Mouse (Mus musculus) macrophage (primary cell): ENCODE data around the gene Naip5. TPM values are rescaled to one million over a fixed set of nuclear protein-coding genes. Genes with fewer than 3 reads are reported as not detected.
"Not testable (repeated sequence)": the region's sequence is repeated elsewhere in the genome, so short reads cannot be mapped to it uniquely, and the experiment has no call there.

ENCODE experiments used
- H3K27ac ChIP-seq: fragments of 350-480 bp; formaldehyde crosslinking; 2 replicates; pipeline ENCODE4 v1.9.0; 2021
- H3K36me3 ChIP-seq: fragments of 350-480 bp; formaldehyde crosslinking; 2 replicates; pipeline ENCODE4 v1.9.0; 2021; ENCODE audit errors: inconsistent target
- H3K4me3 ChIP-seq: fragments of 350-480 bp; formaldehyde crosslinking; 2 replicates; pipeline ENCODE4 v1.9.0; 2021; ENCODE audit errors: inconsistent target
- H3K79me2 ChIP-seq: fragments of 350-480 bp; formaldehyde crosslinking; 2 replicates; pipeline ENCODE4 v1.9.0; 2021; ENCODE audit errors: inconsistent target
- WGBS: methylation state at CpG from one replicate; pipeline ENCODE4 v1.1.7; 2026; ENCODE audit warnings: inconsistent platforms; ENCODE audit not compliant: missing documents; 5-methylcytosine and 5-hydroxymethylcytosine counted together
- polyA plus RNA-seq: library from polyadenylated mRNA; stranded (reverse); fragments of 250-400 nt; gene quantifications from 3 replicates; pipeline ENCODE4 v1.2.4, GENCODE M21; 2018; ENCODE audit warnings: inconsistent platforms

The Naip5 gene
- polyA plus RNA-seq, 1 experiment from 2014 or later, result 13.2 TPM

GRCm38 (mm10) chr13:100183111-100183510 lies 63.0 kb downstream of the Naip5 start:
- Histone ChIP-seq H3K27ac (peak overlapping the region; percentile 15; the same call in 1 of the 2 replicates), H3K36me3 (peaks cover 59% of the 10 kb centered on the region)
- not testable (repeated sequence) for H3K4me3 ChIP-seq, H3K79me2 ChIP-seq

GRCm38 (mm10) chr13:100174360-100174759 lies 71.8 kb downstream of the Naip5 start:
- H3K27ac ChIP-seq, H3K4me3 ChIP-seq, H3K79me2 ChIP-seq: not testable (repeated sequence)
- WGBS, result 89% methylated on average over 2 of the region's 5 CpGs
- peaks cover 46% of the 10 kb centered on the region; the same call in 1 of the 2 replicates for H3K36me3 ChIP-seq

GRCm38 (mm10) chr13:100166378-100166777 lies 79.7 kb downstream of the Naip5 start:
- not testable (repeated sequence) for H3K79me2 ChIP-seq, H3K4me3 ChIP-seq, H3K27ac ChIP-seq
- WGBS, result 95% methylated on average over 2 of the region's 2 CpGs
- peaks cover 54% of the 10 kb centered on the region for H3K36me3 ChIP-seq

GRCm38 (mm10) chr13:100162467-100162866 lies 83.7 kb downstream of the Naip5 start:
- H3K36me3 ChIP-seq, result peaks cover 55% of the 10 kb centered on the region
- not testable (repeated sequence) for H3K4me3 ChIP-seq, H3K27ac ChIP-seq, H3K79me2 ChIP-seq

Other genes starting within 250 kb of the Naip5 start
- gene Mccc2, start 230.7 kb downstream of the Naip5 start, polyA plus RNA-seq, result 7.1 to 11.1 TPM (median 9.5 TPM) in 3 replicates
- gene Bdp1, start 142.3 kb downstream of the Naip5 start, polyA plus RNA-seq, result 9.3 to 14.3 TPM (median 13.0 TPM) in 3 replicates
- 2.5 to 4.7 TPM (median 4.1 TPM) in 3 replicates for gene Serf1, start 138.3 kb downstream of the Naip5 start, polyA plus RNA-seq
- 17.2 to 68.0 TPM (median 31.3 TPM) in 3 replicates for gene Smn1, start 121.5 kb downstream of the Naip5 start, polyA plus RNA-seq
- gene Naip2, start 44.2 kb downstream of the Naip5 start, polyA plus RNA-seq, result 24.5 to 39.3 TPM (median 28.2 TPM) in 3 replicates
- 6.3 to 10.1 TPM (median 7.9 TPM) in 3 replicates for gene Naip6, start 71.4 kb upstream of the Naip5 start, polyA plus RNA-seq
- gene Naip1, start 206.5 kb upstream of the Naip5 start, polyA plus RNA-seq, result 0.05 to 0.19 TPM (median 0.13 TPM) in 3 replicates
- gene Gtf2h2, start 246.3 kb upstream of the Naip5 start, polyA plus RNA-seq, result 16.6 to 20.4 TPM (median 17.7 TPM) in 3 replicates